Mouse (Mus musculus): Measurements from ENCODE around the gene Cdk15. TPM values are rescaled to one million over a fixed set of nuclear protein-coding genes. Genes with fewer than 3 reads are reported as not detected.

The Cdk15 gene
- total RNA-seq, 2 experiments from 2014 or later, result 0.33 TPM; not detected in 1

GRCm38 (mm10) chr1:59370355-59370950 is 113.7 kb downstream of the Cdk15 start:
- no peak for DNase-seq (ENCODE audit: low spot score in 2 of 2)

- DNase-seq (ENCODE audit: low spot score in 2 of 2), result no peak
Measured at GRCm38 (mm10) chr1:59376021-59376548, 119.4 kb downstream of the Cdk15 start.

GRCm38 (mm10) chr1:59376557-59376956 is 119.9 kb downstream of the Cdk15 start:
- no peak for DNase-seq (ENCODE audit: low spot score in 2 of 2)

- no peak for DNase-seq (ENCODE audit: low spot score in 2 of 2)
Measured at GRCm38 (mm10) chr1:59377312-59377711, 120.6 kb downstream of the Cdk15 start.

- DNase-seq (ENCODE audit: low spot score in 2 of 2), result no peak
Measured at GRCm38 (mm10) chr1:59380926-59381325, 124.2 kb downstream of the Cdk15 start.

GRCm38 (mm10) chr1:59381483-59381882 is 124.8 kb downstream of the Cdk15 start:
- DNase-seq (ENCODE audit: low spot score in 2 of 2), result no peak

GRCm38 (mm10) chr1:59382516-59382915 is 125.8 kb downstream of the Cdk15 start:
- no peak for DNase-seq (ENCODE audit: low spot score in 2 of 2)

GRCm38 (mm10) chr1:59383049-59383610 is 126.4 kb downstream of the Cdk15 start:
- DNase-seq (ENCODE audit: low spot score in 2 of 2), result no peak

- no peak for DNase-seq (ENCODE audit: low spot score in 2 of 2)
Measured at GRCm38 (mm10) chr1:59384400-59384799, 127.7 kb downstream of the Cdk15 start.

GRCm38 (mm10) chr1:59385641-59386040 is 128.9 kb downstream of the Cdk15 start:
- no peak for DNase-seq (ENCODE audit: low spot score in 2 of 2)

GRCm38 (mm10) chr1:59387542-59388314 is 131.0 kb downstream of the Cdk15 start:
- no peak for DNase-seq (ENCODE audit: low spot score in 2 of 2)

GRCm38 (mm10) chr1:59389181-59389580 is 132.5 kb downstream of the Cdk15 start:
- no peak for DNase-seq (ENCODE audit: low spot score in 2 of 2)

GRCm38 (mm10) chr1:59391736-59392135 is 135.0 kb downstream of the Cdk15 start:
- DNase-seq (ENCODE audit: low spot score in 2 of 2), result no peak

GRCm38 (mm10) chr1:59394072-59394471 is 137.4 kb downstream of the Cdk15 start:
- no peak for DNase-seq (ENCODE audit: low spot score in 2 of 2)

GRCm38 (mm10) chr1:59394616-59395015 is 137.9 kb downstream of the Cdk15 start:
- no peak for DNase-seq (ENCODE audit: low spot score in 2 of 2)

GRCm38 (mm10) chr1:59395992-59396391 is 139.3 kb downstream of the Cdk15 start:
- no peak for DNase-seq (ENCODE audit: low spot score in 2 of 2)

- no peak for DNase-seq (ENCODE audit: low spot score in 2 of 2)
Measured at GRCm38 (mm10) chr1:59399554-59400325, 143.0 kb downstream of the Cdk15 start.

GRCm38 (mm10) chr1:59401253-59401652 is 144.5 kb downstream of the Cdk15 start:
- DNase-seq (ENCODE audit: low spot score in 2 of 2), result no peak
